Mouse (Mus musculus) thymus, postnatal 0 days (tissue): ENCODE data around the gene Usp35. TPM values are rescaled to one million over a fixed set of nuclear protein-coding genes. Genes with fewer than 3 reads are reported as not detected.

ENCODE experiments used
- DNase-seq: peaks from one replicate; pipeline ENCODE4 v3.0.0-alpha.2; 2015; ENCODE audit warnings: low spot score
- polyA plus RNA-seq: library from polyadenylated mRNA; unstranded; fragments of >200 nt; fragmentation: Nextera tagmentation; extraction: Ambion mirVana; gene quantifications from 2 replicates; pipeline ENCODE4 v1.2.1, GENCODE M21; 2015

Usp35 gene
- polyA plus RNA-seq, 1 experiment from 2014 or later, result 4.2 TPM

DNA sequence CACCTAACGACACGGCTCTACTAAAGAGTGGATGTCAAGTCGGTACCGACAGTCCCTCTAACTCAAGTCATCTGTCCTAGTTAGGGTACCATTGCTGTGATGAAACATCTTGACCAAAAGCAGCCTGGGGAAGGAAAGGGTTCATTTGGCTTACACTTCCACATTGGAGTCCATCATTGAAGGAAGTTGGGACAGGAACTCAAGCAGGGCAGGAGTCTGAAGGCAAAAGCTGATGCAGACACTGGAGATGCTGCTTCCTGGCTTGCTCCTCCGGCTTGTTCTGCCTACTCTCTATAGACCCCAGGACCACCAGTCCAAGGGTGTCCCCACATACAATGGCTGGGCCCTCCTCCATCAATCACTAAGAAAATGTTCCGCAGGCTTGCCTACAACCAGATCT, 16.2 kb downstream of the Usp35 start:
- no peak for DNase-seq

DNA sequence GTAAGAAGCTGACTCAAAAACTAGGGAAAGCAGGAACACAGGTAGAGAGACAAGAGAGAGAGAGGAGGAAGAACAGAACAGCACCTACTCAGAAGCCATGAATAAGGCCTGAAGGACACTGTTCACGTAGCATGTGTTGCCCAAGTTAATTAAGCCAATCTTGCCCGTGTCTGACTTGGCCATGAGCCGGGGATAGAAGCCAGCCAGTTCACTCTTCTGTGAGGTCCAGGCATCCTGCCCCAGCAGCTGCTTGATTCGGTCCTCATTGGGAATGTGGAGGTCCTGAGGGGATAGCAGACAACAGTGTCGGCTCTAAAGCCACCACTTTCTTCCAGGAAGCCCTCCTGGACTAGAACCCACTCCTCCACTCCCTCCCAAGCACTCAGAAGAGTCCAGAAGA, 17.2 kb downstream of the Usp35 start:
- no peak for DNase-seq

- no peak for DNase-seq
These were observed 18.3 kb downstream of the Usp35 start for GRCm38 (mm10) chr7:97313364-97313995.

- DNase-seq, result no peak
These were observed 19.0 kb downstream of the Usp35 start for GRCm38 (mm10) chr7:97312856-97313255.

GRCm38 (mm10) chr7:97312196-97312595, 19.6 kb downstream of the Usp35 start:
- no peak for DNase-seq

- DNase-seq, result no peak
These were observed 20.2 kb downstream of the Usp35 start for GRCm38 (mm10) chr7:97311620-97312019.

- DNase-seq, result no peak
These were observed 21.5 kb downstream of the Usp35 start for GRCm38 (mm10) chr7:97310341-97310635.

- no peak for DNase-seq
These were observed 22.1 kb downstream of the Usp35 start for GRCm38 (mm10) chr7:97309461-97310340.

DNA sequence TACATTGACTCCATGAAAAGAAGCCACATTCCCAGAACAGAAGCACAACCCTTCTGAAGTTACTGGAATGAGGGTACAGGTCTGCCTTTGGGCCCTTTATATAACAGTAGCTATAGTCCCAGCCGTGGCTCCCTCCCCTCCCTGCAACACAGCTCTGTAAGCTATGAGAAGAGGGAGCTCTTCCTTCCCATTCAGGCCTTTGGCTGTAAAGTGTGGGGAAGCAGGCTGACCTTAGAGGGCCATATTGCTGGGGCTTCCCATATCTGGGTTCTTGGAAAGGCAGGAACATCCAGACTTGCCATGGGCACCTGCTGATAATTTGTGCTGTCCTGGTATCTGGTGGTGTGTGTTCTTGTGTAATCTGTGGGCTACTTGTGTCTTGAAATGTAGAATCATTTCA, 24.3 kb downstream of the Usp35 start:
- no peak for DNase-seq

DNA sequence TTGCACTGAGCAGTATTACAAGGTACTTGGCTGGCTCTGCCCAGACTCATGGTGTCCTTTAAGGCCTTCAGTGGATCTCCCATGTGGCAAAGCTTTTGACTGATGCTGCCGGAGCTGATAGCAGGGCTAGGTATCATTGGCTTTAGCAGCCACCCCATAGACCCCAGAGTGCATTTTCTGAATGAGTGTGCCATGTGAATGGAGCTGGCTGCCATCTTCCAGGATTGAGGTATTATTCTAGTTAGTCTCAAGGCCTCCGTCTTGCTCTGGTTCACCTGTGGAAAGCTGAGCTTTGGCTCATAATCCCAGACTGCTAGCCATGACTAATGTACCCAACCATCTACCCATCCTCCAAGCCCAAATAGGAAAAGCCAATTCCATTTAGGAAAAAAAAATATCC, 25.0 kb downstream of the Usp35 start:
- no peak for DNase-seq

GRCm38 (mm10) chr7:97305206-97305605, 26.6 kb downstream of the Usp35 start:
- no peak for DNase-seq

- no peak for DNase-seq
These were observed 27.3 kb downstream of the Usp35 start for GRCm38 (mm10) chr7:97304471-97304870.

DNA sequence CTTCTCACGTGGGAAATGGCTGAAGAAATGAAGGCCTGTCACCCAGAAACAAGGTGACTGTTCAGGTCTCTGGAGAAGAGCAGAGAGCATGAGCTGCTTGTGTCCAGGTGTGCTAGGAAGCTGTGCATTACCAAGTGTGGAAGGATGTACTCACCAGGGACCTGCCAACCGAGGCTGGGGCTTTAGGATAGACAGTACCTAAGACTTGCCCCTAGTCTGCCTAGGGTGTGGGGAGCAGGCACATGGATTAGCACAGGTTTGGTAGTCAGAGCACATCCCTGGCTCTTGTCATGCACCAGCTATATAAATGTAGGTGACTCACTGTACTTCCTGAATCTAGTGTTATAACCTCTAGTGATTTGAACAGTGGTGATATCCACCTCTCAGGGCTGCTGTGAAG, 28.2 kb downstream of the Usp35 start:
- no peak for DNase-seq

DNA sequence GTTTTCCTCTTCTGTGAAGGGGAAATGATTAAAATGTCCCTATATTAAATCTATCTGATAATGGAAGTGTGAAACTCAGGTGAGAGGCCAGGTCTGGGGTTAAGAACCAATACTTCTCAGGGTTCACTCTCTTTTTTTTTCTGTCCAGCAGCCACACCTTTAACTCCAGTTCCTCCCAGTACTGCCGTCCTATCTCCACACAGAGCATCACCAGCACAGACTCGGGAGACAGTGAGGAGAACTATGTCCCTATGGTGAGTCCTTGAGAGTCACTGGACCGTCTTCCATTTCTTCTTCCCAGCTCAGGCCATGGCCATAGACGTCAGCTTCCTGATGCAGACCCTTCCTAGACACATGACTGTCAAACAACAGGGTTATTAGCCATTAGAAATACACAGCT, 28.9 kb downstream of the Usp35 start:
- DNase-seq, result no peak

GRCm38 (mm10) chr7:97302261-97302660, 29.6 kb downstream of the Usp35 start:
- no peak for DNase-seq

GRCm38 (mm10) chr7:97301321-97301720, 30.5 kb downstream of the Usp35 start:
- DNase-seq, result no peak

- no peak for DNase-seq
These were observed 30.9 kb downstream of the Usp35 start for GRCm38 (mm10) chr7:97300914-97301313.

DNA sequence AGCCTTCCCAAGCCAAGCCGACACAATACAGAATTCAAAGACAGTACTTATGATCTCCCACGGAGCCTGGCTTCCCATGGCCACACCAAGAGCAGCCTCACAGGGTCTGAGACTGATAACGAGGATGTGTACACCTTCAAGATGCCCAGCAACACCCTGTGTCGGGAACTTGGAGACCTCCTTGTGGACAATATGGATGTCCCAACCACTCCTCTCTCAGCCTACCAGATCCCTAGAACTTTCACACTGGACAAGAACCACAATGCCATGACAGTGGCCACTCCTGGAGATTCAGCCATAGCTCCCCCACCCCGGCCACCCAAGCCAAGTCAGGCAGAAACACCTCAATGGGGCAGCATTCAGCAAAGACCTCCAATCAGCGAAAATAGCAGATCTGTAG, 32.9 kb downstream of the Usp35 start:
- no peak for DNase-seq

- no peak for DNase-seq
These were observed 33.5 kb downstream of the Usp35 start for GRCm38 (mm10) chr7:97298279-97298678.

- DNase-seq, result peak; percentile 58
These were observed 34.4 kb downstream of the Usp35 start for GRCm38 (mm10) chr7:97297466-97297865.

- no peak for DNase-seq
These were observed 34.8 kb downstream of the Usp35 start for GRCm38 (mm10) chr7:97296986-97297385.

- DNase-seq, result no peak
These were observed 60.8 kb downstream of the Usp35 start for GRCm38 (mm10) chr7:97271068-97271467.

- no peak for DNase-seq
These were observed 61.5 kb downstream of the Usp35 start for GRCm38 (mm10) chr7:97270367-97270766.
